Mouse (Mus musculus) adrenal gland, adult 18-20 months (tissue): ENCODE measurements around the gene Dhdh. TPM values are rescaled to one million over a fixed set of nuclear protein-coding genes. Genes with fewer than 3 reads are reported as not detected.

ENCODE experiments used
- DNase-seq, 2 experiments: peaks; one replicate each; pipeline ENCODE4 v3.0.0; 2021 to 2022; ENCODE audit warnings: low spot score in 2 of 2
- total RNA-seq, 2 experiments: library from RNA; stranded (reverse); gene quantifications; 1 replicate in 1 of 2; 2 replicates in 1 of 2; pipeline ENCODE4 v1.2.3; 2021

Dhdh gene
- total RNA-seq, 2 experiments from 2014 or later, result 73.2 to 77.2 TPM

DNA sequence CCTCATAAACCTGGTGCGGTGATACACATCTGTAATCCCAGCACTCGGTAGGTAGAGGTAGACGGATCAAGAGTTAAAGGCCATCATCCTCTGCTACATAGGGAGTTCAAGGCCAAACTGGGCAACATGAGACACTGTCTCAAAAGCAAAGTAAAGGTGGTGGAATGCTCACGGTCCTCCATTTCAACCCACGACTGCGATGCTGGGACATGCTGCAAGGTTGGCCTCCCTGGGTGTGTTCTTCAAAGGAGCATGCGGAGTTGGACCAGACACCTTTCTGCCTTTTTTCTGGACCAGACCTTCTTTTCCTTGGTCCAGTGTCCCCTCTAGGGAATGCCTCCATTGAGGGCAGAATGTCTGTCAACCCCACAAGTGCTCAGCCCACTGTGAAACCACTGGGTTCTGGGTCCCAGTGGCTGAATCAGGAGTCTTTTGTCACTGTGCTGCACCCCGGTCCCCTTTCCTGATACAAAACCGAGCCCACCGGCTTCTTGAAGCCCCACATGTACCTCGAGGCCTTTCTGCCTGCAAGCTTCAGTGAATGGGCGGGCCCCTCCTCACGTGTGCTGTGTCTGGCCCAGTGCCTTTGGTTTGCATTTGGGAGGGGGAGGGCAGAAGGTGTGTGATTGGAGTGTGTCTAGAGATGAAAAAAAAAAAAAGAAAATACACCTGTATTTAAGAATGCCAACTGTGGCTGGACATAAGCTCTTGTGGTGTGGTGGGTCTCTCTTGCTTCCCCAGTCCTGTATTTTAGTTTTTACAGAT is 32.5 kb downstream of the Dhdh start:
- DNase-seq, result no peak

DNA sequence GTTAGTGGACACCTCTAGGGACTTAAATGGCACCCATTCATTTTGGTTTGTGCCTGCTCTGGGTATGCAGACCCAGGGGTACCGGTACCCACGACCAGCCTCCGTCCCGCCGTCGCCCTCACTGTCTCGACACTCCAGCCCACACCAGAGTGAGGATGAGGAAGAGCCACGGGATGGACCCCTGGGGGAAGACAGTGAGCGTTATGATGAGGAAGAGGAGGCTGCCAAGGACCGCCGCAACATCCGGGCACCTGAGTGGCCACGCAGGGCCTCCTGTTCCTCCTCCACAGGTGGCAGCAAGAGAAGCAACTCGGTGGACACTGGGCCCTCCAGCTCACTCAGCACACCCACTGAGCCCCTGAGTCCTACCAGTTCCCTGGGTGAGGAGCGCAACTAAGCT is 33.6 kb downstream of the Dhdh start:
- DNase-seq, result no peak

DNA sequence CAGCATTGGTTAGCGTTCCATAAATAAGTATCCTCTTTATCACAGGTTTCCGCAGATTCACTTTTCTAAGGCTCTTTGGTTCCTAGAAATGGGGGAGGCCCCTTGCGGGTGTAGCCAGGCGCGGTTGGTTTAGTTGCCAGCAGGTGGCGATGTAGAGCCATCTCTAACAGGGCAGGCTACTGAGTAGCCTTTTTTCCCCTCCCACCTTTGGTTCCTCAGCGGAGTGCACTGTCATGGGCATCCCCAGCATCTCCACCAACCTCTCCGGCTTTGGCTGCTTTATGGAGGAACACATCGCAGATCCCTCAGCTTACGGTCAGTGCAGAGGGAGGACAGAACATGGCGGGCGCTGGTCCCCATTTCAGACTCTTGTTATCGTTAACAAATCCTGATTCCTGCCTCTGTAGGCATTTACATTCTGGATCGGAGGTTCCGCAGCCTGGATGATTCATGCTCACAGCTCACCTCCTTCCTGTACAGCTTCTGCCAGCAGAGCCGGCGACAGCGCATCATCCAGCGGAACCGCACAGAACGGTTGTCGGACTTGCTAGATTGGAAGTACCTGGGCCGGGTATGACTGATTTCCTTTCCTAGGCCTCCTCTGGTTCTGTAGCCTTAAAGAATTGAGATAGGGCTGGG is 37.1 kb downstream of the Dhdh start:
- peak; percentile 83 to 86 for DNase-seq

DNA sequence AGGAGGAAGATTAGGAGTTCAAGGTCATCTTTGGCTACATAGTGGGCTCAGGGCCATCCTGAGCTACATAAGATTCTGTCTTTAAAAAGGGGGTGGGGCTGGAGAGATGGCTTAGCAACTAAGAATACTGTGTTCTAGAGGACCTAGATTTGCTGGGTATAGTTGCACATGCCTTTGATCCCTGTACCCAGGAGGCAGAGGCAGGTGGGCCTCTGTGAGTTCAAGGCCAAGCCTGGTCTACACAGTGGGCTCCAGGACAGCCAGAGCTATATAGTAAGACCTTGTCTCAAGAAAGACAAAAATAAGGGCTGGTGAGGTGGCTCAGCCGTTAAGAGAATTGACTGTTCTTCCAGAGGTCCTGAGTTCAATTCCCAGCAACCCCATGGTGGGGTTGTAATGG is 38.6 kb downstream of the Dhdh start:
- no peak for DNase-seq

DNA sequence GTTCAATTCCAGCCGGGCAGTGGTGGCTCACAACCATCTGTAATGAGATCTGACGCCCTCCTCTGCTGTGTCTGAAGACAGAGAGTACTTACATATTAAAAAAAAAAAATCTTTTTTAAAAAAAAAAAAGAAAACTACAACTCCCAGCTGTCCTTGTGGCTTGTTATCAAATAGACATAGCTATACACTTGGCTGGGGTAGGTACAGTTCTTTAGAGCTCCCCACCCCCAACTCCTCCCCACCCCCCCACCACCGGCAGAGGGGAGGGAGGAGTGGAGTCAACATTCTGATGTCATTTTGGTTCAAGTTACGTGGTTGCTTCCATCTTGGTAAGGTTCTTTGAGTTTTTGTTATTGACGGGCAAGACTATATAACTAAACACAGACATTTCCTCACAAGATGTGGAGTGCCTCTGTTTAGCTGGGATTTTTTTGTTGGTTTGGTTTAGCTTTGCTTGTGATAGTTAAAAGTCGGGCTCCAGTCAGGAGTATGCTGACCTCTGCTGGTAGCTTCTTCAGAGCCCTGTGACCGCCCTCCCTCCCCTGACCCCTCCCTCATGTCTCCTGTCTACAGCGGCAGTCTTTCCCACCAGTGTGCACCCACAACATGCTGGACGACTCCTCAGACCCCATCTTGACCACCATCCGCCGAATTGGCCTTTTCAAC is 41.1 kb downstream of the Dhdh start:
- no peak for DNase-seq

DNA sequence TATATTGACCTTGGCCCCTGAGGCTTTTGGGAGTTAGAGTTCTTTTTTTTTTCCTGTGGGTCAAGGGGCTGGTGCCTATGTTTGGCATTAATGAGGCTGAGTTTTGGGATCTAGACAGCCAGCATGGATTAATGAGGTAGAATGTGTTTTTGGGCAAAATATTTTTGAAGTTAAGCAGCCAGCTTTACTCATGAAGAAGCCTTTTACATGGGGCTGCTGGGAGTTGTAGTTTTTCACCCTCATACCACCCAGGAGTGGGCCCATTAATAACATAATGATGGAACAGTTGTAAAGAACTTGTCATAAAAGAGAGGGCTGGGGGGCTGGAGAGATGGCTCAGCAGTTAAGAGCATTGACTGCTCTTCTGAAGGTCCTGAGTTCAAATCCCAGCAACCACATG is 42.0 kb downstream of the Dhdh start:
- DNase-seq, result no peak

DNA sequence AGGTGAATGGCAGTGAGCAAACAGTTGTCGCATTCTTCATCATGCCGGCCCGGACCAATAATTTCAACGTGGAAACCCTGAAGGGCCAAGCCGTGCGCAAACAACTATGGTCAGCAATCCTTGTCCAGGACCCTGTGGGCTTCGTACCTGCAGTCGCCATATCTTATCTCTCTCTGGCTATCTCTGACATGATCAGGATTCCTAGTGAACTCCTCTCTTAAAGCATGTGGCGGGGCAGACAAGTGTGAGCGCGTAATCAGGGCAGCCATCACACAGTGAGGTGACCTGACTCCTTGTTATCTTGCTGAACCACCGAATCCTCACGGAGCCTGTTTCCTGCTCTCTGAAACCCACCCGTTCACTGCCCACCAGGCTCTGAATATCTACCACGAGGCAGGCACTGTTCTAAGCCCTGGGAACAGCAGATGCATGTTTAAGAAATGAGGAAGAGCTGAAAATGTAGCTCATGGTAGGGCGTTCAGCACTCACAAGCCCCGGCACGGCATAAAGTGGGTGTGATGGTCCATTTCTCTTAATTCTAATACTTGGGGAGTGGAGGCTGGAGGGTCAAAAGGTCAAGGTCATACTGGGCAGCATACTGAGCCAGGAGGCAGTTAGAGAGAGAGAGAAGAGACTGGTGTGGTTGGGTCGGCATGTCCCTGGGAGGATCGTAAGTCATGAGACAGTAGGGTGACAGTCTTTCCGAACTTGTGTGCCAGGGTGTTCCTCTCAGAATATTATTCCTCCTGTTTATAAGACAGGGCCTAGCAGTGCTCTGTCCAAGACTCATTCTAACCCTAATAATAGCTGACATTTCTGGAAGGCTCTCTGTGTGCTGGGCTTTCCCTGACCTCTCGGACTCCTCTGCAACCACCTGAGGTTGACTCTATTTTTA is 44.8 kb downstream of the Dhdh start:
- DNase-seq, result no peak

DNA sequence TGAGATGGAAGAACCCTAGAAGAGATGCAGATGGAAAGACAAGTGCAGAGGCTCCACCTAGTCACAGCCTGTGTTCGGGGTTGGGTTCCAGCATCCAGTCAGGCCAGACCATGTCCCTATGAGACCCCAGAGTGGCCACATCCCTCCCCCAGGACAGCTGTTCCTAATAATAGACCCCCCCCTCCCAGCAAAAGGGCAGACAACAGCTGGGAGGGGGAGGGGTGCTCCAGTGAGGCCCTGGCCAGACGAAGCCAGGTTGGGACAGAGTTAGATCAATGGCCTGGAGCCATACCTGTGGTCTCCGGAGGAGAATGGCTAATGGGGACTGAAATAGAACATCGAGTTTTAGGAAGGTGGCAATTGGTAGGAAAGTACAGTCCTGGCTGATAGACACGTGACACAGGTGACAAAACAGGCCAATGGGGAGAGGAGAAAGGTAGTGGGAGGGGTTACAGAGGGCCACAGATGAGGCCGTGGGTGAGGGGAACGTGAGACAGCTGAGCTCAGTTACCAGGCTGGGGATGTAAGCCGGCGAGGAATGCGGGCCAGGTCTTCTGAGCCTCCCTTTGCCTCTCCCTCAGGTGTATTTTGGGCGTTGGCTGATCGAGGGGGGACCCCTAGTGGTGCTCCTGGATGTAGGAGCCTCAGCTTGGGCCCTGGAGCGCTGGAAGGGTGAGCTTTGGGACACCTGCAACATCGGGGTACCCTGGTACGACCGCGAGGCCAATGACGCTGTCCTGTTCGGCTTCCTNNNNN is 50.9 kb downstream of the Dhdh start, which contains the start of gene Ruvbl2:
Gene Ruvbl2, minus strand, starts transcription at position 576 of the 756 bp plus-strand sequence.
- DNase-seq, result no peak

DNA sequence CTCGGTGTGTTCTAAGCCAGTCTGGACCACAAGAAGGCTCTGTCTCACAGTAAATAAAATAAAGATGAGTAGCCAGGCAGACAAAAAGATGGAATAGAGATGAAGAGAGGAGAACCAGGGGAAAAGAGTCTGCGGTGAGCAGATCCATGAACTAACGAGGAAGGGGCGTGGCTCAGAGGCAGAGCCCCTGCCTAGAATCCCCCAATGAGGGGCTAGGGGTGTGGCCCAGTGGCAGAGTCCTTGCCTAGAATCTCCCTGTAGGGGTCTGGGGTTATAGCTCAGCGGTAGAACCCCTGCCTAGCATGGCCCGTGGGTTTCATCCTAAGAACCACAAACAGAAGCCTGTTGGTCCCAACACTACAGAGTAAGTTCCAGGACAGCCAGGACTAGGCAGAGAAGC is 51.6 kb downstream of the Dhdh start:
- DNase-seq, result no peak

DNA sequence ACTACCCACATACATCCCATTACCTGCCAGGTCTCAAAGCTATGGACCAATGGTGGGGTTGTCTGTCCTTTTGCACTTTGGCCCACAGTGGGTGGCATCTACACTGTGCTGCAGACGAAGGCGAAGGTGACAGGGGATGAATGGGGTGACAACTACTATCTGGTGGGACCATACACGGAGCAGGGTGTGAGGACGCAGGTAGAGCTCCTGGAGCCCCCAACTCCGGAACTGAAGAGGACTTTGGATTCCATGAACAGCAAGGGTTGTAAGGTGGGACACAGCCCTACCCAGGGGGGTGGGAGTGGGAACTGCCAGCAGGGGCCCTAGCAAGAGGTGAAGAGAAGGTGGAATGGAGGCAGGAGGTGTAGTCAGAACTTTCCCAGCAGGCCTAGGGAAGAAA is 52.2 kb downstream of the Dhdh start:
- DNase-seq, result no peak

DNA sequence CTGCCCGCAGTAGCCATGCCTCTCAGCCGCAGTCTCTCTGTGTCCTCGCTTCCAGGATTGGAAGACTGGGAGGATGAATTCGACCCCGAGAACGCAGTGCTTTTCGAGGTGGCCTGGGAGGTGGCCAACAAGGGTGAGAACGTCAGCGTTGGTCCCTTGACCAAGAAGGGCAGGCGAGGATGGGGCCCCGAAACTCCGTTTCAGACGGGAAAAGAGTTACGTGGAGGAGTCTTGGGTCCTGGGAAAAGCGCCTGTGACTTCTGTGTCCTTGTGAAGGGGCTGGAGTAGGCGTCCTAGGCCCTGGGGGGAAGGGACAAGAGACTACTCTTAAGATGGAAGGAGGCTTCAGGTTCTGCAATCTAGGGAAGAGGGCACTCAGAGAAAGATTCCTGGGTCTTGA is 53.6 kb downstream of the Dhdh start:
- DNase-seq, result no peak

DNA sequence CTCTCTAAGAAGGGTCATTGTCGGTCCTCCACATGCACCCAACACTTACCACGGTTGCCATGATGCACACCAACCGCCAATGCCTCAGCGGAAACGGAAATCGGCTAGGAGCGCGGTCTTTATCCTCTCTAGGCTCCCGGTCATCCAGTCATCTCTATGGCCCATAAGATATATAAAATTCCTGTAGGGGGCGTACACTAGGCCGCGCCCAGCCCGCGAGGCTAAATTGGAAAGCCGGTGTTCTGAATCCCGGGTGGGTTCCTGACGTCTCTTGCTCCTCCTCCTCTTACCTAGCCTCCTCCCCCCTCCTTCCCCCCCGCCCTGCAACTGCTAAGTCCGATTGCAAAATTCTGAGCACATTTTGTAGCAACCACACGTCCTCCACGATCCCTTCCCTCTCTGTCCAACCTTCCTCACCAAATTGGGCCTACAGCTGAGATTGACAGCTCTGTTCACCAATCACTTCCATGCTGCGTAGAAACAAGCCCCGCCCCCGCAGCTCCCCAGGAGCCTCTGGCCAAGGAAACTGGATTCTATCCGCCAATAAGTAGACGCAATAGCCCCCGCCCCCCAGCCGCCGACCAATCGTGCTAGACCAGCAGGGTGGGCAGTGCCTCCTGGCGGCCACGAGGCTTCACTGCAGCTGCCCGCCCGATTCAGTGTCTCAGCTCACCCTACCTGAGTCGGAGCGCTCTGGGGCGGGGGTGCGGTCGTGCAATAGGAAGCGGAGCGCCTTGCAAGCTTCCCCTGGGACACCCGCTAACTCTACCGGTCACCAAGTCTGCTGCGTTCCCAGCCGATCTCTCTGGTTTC is 54.2 kb downstream of the Dhdh start, which contains the start of gene Gys1:
Gene Gys1, plus strand, starts transcription at position 642 of the 813 bp plus-strand sequence.
- DNase-seq, result peak; percentile 99

DNA sequence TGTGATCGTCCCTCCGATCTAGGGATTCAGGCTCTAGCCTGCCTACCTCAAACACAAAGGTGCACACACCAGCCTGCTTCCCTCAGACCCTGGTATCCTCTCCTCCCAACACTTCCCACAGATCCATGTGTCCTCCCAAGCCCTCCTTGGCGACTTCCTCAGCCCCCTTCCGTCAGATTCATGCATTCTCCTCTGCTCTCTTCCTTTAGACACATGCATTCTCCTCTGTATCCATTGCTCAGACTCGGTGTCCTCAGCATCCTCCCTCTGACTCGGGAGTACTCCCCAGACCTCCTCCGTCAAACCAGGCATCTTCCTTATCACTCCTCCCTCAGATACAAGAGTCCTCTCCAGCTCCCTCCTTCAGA is 54.8 kb downstream of the Dhdh start:
- no peak for DNase-seq

DNA sequence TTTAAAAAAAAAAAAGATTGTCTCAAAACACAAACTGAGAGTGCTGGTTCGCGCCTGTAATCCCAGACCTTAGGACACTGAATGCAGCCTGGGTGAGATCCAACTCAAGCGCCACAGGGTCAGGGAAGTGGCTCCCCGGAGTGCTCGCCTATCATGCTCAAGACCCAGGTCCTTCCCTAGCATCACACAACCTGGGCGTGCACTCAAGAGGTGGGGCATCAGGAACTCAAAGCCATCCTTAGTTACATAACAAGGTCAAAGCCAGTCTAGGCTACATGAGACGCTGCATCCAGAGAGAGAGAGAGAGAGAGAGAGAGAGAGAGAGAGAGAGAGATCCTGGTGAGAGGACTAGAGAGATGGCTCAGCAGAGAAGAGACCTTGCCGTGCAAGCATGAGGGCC is 62.0 kb downstream of the Dhdh start:
- DNase-seq, result no peak

DNA sequence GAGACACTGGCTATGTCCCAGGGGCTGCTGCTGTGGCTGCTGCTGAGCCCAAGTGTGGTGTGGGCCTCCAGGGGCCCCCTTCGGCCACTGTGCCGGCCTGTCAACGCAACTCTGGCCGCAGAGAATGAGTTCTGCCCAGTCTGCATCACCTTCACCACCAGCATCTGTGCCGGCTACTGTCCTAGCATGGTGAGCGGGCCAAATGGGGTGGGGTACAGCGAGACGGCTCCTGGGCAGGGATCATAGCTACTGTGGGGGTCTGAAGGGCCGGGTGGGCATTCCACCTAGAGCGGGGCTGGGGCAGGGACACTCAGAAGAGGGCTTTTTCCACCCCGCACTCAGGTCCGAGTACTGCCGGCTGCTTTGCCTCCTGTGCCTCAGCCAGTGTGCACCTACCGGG is 67.4 kb downstream of the Dhdh start:
- no peak for DNase-seq
